Mouse (Mus musculus): Measurements from ENCODE around the gene 4930404N11Rik. TPM values are rescaled to one million over a fixed set of nuclear protein-coding genes. Genes with fewer than 3 reads are reported as not detected.

Gene 4930404N11Rik
- polyA plus RNA-seq, 1 experiment from 2014 or later, result 1.1 TPM

- H3K4me3 ChIP-seq, result no peak overlapping the region
- 35% methylated on average over 17 of the region's 17 CpGs for WGBS
- no peak overlapping the region for H3K27ac ChIP-seq
- H3K9me3 ChIP-seq, result no peaks in the 10 kb centered on the region
- peaks cover 42% of the 10 kb centered on the region for H3K4me1 ChIP-seq
- peaks cover 83% of the 10 kb centered on the region for H3K27me3 ChIP-seq (ENCODE audit: insufficient read depth, poor library complexity, severe bottlenecking)
- peaks cover 8% of the 10 kb centered on the region for H3K36me3 ChIP-seq
- no peak for DNase-seq (ENCODE audit: low spot score)
Observed at GRCm38 (mm10) chr10:81340551-81341332, 24.9 kb downstream of the 4930404N11Rik start.

- DNase-seq (ENCODE audit: low spot score), result no peak
- Histone ChIP-seq H3K4me1 (peaks cover 60% of the 10 kb centered on the region), H3K9me3 (no peaks in the 10 kb centered on the region), H3K27me3 (ENCODE audit: insufficient read depth, poor library complexity, severe bottlenecking) (peaks cover 78% of the 10 kb centered on the region), H3K27ac (no peak overlapping the region), H3K36me3 (peaks cover 15% of the 10 kb centered on the region), H3K4me3 (no peak overlapping the region)
- WGBS, result 79% methylated on average over 4 of the region's 4 CpGs
Observed at GRCm38 (mm10) chr10:81336558-81336957, 29.1 kb downstream of the 4930404N11Rik start.

GRCm38 (mm10) chr10:81335393-81336340 is 29.9 kb downstream of the 4930404N11Rik start:
- H3K36me3 ChIP-seq, result peaks cover 15% of the 10 kb centered on the region
- peak overlapping the region; percentile 75 for H3K27ac ChIP-seq
- peak overlapping the region; percentile 24; the same call in 1 of the 2 replicates for H3K4me3 ChIP-seq

GRCm38 (mm10) chr10:81334324-81334723 is 31.3 kb downstream of the 4930404N11Rik start:
- peaks cover 63% of the 10 kb centered on the region for H3K27me3 ChIP-seq (ENCODE audit: insufficient read depth, poor library complexity, severe bottlenecking)
- WGBS, result 69% methylated on average over 11 of the region's 11 CpGs
- peaks cover 59% of the 10 kb centered on the region for H3K4me1 ChIP-seq
- peak overlapping the region; percentile 75; the same call in 1 of the 2 replicates for H3K27ac ChIP-seq
- H3K9me3 ChIP-seq, result no peaks in the 10 kb centered on the region
- no peak overlapping the region for H3K4me3 ChIP-seq
- no peak for DNase-seq (ENCODE audit: low spot score)
- H3K36me3 ChIP-seq, result peaks cover 15% of the 10 kb centered on the region

More at GRCm38 (mm10) chr10:81335393-81336340, 29.9 kb downstream of the 4930404N11Rik start:
- DNase-seq (ENCODE audit: low spot score), result no peak
- no peaks in the 10 kb centered on the region for H3K9me3 ChIP-seq
- WGBS, result 45% methylated on average over 19 of the region's 19 CpGs
- peaks cover 53% of the 10 kb centered on the region for H3K4me1 ChIP-seq
- peaks cover 71% of the 10 kb centered on the region for H3K27me3 ChIP-seq (ENCODE audit: insufficient read depth, poor library complexity, severe bottlenecking)

GRCm38 (mm10) chr10:81332277-81332676 is 33.3 kb downstream of the 4930404N11Rik start:
- peaks cover 18% of the 10 kb centered on the region for H3K36me3 ChIP-seq
- H3K27ac ChIP-seq, result peak overlapping the region; percentile 62
- peaks cover 71% of the 10 kb centered on the region for H3K4me1 ChIP-seq
- 17% methylated on average over 29 of the region's 29 CpGs for WGBS
- H3K4me3 ChIP-seq, result peak overlapping the region; percentile 47
- DNase-seq (ENCODE audit: low spot score), result no peak
- H3K9me3 ChIP-seq, result no peaks in the 10 kb centered on the region
- H3K27me3 ChIP-seq (ENCODE audit: insufficient read depth, poor library complexity, severe bottlenecking), result peaks cover 47% of the 10 kb centered on the region

GRCm38 (mm10) chr10:81330007-81330406 is 35.6 kb downstream of the 4930404N11Rik start:
- DNase-seq (ENCODE audit: low spot score), result no peak

GRCm38 (mm10) chr10:81329194-81329975 is 36.2 kb downstream of the 4930404N11Rik start:
- H3K4me3 ChIP-seq, result peak overlapping the region; percentile 43
- no peaks in the 10 kb centered on the region for H3K9me3 ChIP-seq
- H3K27me3 ChIP-seq (ENCODE audit: insufficient read depth, poor library complexity, severe bottlenecking), result peaks cover 26% of the 10 kb centered on the region
- peaks cover 70% of the 10 kb centered on the region for H3K4me1 ChIP-seq
- peak overlapping the region; percentile 89 for H3K27ac ChIP-seq
- DNase-seq (ENCODE audit: low spot score), result peak; percentile 89
- peaks cover 40% of the 10 kb centered on the region for H3K36me3 ChIP-seq
- WGBS, result 54% methylated on average over 10 of the region's 10 CpGs

More at GRCm38 (mm10) chr10:81330007-81330406, 35.6 kb downstream of the 4930404N11Rik start:
- Histone ChIP-seq H3K27me3 (ENCODE audit: insufficient read depth, poor library complexity, severe bottlenecking) (peaks cover 32% of the 10 kb centered on the region), H3K4me3 (peak overlapping the region; percentile 43), H3K27ac (peak overlapping the region; percentile 89), H3K9me3 (no peaks in the 10 kb centered on the region), H3K36me3 (peaks cover 39% of the 10 kb centered on the region), H3K4me1 (peaks cover 75% of the 10 kb centered on the region)
- WGBS, result 56% methylated on average over 4 of the region's 4 CpGs

GRCm38 (mm10) chr10:81328386-81328785 is 37.2 kb downstream of the 4930404N11Rik start, which contains the start of gene Tbxa2r:
TSS of gene Tbxa2r (plus strand) at chr10:81328731.
- 3% methylated on average over 10 of the region's 10 CpGs for WGBS
- peak within 1 kb of the TSS; percentile 43 for H3K4me3 ChIP-seq
- H3K27me3 ChIP-seq (ENCODE audit: insufficient read depth, poor library complexity, severe bottlenecking), result peaks cover 20% of the 10 kb centered on the region
- peaks cover 72% of the 10 kb centered on the region for H3K4me1 ChIP-seq
- DNase-seq (ENCODE audit: low spot score), result no peak
- H3K9me3 ChIP-seq, result no peaks in the 10 kb centered on the region
- H3K36me3 ChIP-seq, result peaks cover 49% of the 10 kb centered on the region
- peak within 1 kb of the TSS; percentile 89 for H3K27ac ChIP-seq

GRCm38 (mm10) chr10:81327959-81328358 is 37.7 kb downstream of the 4930404N11Rik start:
- H3K36me3 ChIP-seq, result peaks cover 49% of the 10 kb centered on the region
- peaks cover 75% of the 10 kb centered on the region for H3K4me1 ChIP-seq
- DNase-seq (ENCODE audit: low spot score), result no peak
- 10% methylated on average over 2 of the region's 2 CpGs for WGBS
- H3K27me3 ChIP-seq (ENCODE audit: insufficient read depth, poor library complexity, severe bottlenecking), result peaks cover 16% of the 10 kb centered on the region
- peak overlapping the region; percentile 43 for H3K4me3 ChIP-seq
- peak overlapping the region; percentile 89 for H3K27ac ChIP-seq
- H3K9me3 ChIP-seq, result no peaks in the 10 kb centered on the region

- no peak for DNase-seq (ENCODE audit: low spot score)
- Histone ChIP-seq H3K27me3 (ENCODE audit: insufficient read depth, poor library complexity, severe bottlenecking) (peaks cover 5% of the 10 kb centered on the region; the same call in 1 of the 2 replicates), H3K27ac (peak overlapping the region; percentile 36; the same call in 1 of the 2 replicates), H3K36me3 (peaks cover 55% of the 10 kb centered on the region), H3K4me1 (peaks cover 76% of the 10 kb centered on the region), H3K4me3 (no peak overlapping the region), H3K9me3 (no peaks in the 10 kb centered on the region)
- whole genome bisulfite sequencing, result 72% methylated on average over 6 of the region's 6 CpGs
Observed at GRCm38 (mm10) chr10:81326858-81327257, 38.8 kb downstream of the 4930404N11Rik start.

GRCm38 (mm10) chr10:81325781-81326180 is 39.8 kb downstream of the 4930404N11Rik start:
- no peak for DNase-seq (ENCODE audit: low spot score)
- H3K4me1 ChIP-seq, result peaks cover 77% of the 10 kb centered on the region

GRCm38 (mm10) chr10:81325176-81325575 is 40.4 kb downstream of the 4930404N11Rik start:
- no peak overlapping the region for H3K27ac ChIP-seq
- peaks cover 73% of the 10 kb centered on the region for H3K4me1 ChIP-seq
- DNase-seq (ENCODE audit: low spot score), result no peak
- H3K36me3 ChIP-seq, result peaks cover 55% of the 10 kb centered on the region
- WGBS, result 91% methylated on average over 21 of the region's 21 CpGs
- no peaks in the 10 kb centered on the region for H3K27me3 ChIP-seq (ENCODE audit: insufficient read depth, poor library complexity, severe bottlenecking)
- H3K9me3 ChIP-seq, result no peaks in the 10 kb centered on the region
- no peak overlapping the region for H3K4me3 ChIP-seq

More at GRCm38 (mm10) chr10:81325781-81326180, 39.8 kb downstream of the 4930404N11Rik start:
- WGBS, result 89% methylated on average over 18 of the region's 18 CpGs
- Histone ChIP-seq H3K9me3 (no peaks in the 10 kb centered on the region), H3K27ac (no peak overlapping the region), H3K36me3 (peaks cover 55% of the 10 kb centered on the region), H3K4me3 (no peak overlapping the region), H3K27me3 (ENCODE audit: insufficient read depth, poor library complexity, severe bottlenecking) (no peaks in the 10 kb centered on the region)

Measured in heart, embryonic 10.5 days (tissue).